Mouse (Mus musculus) retina, embryonic 14.5 days (tissue): ENCODE data around the gene Gm10309.

Source experiments
- DNase-seq: peaks from one replicate; pipeline ENCODE4 v3.0.0-alpha.2; 2015; ENCODE audit warnings: low spot score

Gene Gm10309

DNA sequence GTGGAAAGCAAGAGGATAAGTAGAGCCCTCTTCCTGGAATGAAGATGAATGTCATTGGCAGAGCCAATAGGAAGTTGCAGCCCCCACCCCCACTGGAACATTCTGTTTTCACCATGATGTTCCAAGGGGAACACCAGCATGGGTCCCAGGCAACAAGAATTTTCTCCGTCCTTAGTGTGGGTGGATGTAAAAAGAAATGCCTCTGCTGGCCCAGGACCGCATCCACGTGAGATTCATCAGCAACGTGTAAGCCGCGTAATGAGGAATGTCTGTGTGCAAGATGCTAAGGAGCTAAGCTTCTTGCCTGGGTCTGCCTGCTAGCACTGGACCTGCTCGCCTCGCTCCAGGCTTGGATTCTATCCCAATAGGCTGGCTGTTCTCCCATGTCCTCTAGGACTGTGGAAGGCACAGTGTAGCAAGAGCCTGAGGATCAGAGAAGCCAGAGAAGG is at the start of gene Gm10309:
Gm10309 (minus strand) TSS at position 50 of the 449 bp plus-strand sequence.
- DNase-seq = no peak

DNA sequence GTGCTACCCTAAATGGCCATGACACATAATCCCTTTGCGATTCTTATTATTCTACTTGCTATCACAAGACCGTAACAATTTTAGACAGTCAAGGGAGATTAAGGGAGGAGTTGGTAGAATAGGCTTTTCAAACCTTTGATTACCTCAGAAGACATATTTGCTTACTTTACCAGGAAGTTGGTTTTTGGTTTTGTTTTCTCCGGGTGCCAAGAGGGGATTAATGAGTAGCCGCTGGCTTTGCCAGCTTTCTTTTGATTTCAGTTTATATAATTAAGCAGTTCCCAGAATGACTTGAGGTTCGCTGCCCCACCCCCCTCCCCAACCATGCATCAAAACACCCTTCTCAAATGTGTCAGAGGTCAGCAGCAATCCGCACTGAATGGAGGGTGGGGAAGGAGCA is 47.0 kb upstream of the Gm10309 start:
- no peak for DNase-seq

DNA sequence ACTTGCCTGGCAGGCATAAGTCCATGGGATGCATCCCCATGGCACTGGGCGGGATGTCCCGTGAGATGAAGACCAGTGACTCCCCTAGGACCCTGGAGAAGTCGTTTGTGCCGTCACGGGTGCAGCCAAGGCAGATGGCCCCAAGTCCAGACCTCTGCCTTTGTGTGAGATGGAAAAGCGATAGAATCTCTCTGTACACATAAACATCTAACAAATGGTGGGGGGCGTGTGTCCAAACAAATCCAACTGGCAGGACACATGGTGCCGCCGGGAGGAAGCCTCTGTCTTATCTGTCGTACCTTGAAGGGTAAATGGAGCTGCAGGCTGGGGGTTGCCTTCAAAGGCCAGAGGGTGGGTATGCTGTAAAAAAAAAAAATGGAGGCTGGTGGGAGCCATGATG is 46.5 kb upstream of the Gm10309 start:
- no peak for DNase-seq

DNA sequence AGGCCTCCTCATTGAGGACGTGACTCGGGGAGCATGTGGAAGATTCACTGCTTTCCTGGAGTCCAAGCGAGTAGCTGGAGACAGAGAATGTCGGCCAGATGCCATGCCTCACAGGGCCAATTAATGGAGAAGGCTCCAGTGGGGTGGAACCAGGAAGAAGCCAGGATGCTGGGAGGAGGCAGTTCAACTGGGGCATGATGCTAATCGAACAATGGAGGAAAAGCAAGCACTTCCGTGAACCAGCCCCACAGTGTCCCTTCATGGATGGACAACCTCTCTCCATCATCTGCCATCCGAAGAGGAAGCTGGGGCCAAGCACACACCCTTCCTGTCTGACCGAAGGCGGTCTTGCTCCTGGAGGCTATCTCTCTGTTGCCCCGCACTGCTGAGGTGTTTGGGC is 44.1 kb upstream of the Gm10309 start:
- no peak for DNase-seq

DNA sequence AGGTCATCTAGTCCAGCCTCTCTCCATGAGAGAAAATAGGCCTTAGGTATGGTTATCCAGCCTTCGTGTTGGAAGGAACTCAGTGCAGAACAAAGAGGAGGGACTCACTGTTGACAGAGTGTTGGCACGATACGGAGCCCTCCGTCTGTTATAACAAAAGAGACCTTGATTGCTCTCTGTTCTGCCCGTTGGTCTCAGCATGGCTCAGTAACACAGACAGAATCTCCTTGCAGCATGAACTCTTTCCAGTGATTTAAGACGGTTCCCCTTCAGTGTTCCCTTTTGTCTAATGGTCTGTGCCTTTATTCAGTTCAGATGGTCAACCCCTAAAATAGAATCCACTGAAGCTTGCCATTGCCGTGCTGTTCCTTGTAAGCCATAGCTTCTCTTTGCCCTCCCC is 41.5 kb upstream of the Gm10309 start:
- DNase-seq = no peak

DNA sequence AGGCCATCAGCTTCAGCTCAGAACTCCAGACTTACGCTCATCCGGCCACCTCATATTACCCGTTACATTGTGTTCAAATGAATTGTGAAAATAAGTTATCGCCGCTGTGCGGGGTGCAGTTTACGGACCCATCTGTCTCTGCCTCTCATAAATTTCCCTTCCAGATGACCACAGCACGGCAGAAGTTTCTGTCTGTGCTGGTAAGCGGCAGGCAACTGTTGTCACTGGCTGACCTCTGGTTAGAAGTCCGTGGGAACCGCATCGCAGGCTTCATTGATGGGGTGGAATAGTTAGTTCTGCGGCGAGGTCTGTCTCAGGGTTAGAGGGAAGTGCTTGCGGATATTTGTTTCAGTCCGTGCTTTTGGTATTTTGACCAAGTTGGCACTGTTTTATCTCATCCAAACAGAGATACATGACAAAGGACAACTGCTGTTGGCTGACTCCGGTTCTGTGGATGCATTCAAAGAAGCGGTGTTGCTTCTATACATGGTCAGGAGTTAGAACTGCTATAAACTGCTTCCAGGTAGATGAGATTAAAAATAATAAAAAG is 34.9 kb upstream of the Gm10309 start:
- DNase-seq = no peak

DNA sequence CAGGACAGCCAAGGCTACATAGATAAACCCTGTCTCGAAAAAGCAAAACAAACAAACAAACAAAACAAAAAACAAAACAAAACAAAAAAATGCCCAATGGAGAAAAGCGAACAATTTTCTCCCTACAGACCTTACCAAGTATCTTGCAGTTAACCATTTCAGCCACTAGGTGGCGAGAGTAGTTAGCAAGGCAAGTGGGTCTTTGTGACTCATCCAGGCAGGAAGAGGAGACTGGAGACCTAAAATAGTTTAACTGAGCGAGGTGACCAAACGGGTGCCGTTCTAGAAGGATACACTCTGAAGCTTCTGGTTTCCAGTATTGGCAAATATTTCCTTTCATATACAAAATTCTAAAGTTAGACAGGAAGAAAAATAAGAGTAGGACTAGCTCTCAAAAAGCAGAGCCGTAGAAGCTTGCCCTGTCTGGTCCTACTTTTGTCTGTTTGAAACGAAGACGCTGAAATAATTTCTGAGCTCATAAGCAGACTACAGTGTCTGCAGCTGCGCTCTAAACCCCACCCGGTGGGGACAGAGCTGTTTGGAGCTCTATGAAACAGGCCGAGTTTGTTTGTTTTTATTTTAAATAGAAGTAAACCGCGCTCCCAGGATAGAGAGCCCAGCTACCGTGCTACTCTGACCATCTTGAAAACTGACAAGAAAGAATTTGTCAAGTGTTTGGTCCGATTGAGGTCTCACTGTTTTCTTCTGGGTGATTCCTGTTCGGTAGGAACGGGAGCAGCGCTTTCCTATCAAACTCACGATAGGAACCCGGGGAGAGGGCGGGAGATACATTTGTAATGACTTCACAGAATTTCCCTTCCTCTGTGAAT is 31.0 kb upstream of the Gm10309 start:
- DNase-seq = peak; percentile 91

DNA sequence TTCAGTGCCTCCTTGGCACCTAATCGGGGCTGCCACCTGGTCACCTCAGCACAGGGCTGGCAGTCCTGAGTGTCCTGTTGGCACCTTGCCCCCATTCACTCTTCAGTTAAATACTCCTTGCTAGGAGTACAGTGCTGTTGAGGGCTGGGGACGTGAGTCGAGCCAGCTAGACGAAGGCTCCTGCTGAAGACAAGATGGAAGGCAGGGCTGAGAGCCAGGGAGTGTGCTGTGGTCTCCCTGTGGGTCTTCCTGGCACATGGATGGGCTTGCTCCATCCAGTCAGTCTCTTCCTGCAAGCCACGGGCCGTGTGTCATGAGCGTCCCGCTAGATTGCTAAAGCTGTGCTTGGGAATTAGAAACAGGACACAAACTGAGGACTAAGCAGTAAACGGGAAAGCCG is 30.1 kb upstream of the Gm10309 start:
- DNase-seq = no peak

DNA sequence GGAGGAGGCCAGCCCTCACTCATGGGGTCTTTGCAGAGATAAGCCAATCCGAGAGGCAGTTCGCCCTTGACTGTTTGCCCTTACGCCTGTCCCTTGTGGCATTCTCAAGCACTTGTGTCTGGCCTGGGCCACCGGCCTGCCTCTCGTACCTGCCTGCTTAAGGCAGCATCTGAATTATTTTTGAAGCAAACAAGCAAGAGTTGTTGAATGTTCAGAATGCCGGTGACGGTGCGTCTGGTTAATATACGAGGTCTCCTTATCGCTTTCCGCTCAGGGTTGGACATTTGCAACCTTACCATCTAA is 28.5 kb upstream of the Gm10309 start:
- no peak for DNase-seq

DNA sequence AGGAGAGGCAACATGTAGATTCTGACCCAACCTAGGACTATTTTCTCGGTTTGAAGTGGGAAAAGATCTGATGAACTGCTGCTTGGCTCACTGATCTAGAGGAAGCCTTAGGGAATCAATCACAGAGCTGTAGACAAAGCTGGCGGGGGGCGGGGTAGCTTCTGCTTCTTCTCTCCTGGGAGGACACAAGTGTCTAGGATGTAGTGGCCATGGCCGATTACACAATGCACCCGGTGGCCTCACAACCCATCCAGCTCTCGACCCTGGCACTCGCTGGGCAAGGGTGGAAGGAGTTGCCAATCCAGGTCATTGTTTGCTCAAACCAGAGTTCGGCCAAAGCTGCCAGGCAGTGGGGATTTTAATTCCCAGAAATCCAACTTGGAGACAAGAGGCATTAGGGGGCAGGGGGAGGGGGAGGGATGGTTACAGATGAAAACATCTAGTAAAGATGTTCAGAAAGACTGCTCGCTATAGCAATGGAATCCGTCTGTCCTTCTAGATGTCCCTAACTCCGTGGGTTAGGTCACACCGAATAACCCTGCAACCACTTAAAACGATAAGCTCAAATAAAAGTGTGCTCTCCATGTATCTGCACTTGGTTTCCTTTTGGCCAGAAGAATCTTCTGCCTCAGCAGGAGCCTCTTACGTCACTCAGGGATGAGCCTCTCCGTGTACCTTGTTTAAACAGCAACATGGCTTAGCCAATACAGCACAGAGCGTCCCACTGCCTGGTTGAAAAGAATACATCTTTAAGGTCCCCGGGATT is 27.9 kb upstream of the Gm10309 start:
- no peak for DNase-seq

DNA sequence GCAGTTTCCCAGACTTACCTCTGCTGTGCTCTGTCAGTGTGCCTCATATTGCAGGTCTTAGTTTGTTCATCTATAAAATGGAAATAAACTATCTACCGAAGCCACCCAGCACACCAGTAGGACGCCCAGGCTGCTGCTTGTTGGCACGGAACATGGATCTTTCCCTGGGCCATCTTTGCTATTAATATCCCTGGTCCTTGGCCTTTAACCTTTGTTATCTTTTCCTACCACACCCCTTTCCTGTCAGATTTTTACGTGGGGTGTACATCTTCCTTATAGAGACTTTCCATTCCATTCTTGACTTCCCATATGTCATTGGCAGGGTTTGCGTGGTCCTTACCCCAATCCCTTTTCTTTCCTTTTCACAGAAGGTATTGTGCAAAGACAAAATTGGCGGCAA is 26.2 kb upstream of the Gm10309 start:
- no peak for DNase-seq

DNA sequence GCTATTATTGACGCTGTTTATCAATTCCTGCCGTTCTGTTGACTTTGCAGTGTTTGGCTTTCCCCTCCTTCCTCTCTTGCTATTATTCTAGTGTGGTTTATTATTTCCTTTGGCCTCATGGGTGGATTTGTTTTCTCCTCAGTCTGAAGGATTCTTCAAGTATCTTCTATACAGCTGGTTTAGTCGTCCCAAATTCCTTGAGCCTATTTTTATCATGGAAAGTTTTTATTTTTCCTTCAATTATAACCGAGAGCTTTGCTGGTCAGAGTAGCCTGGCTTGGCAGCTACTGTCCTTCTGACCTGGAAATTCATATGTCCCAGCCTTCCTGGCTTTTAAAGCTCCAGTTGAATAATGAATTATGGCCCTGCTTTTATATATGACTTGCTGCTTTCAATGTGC is 24.4 kb upstream of the Gm10309 start:
- no peak for DNase-seq

DNA sequence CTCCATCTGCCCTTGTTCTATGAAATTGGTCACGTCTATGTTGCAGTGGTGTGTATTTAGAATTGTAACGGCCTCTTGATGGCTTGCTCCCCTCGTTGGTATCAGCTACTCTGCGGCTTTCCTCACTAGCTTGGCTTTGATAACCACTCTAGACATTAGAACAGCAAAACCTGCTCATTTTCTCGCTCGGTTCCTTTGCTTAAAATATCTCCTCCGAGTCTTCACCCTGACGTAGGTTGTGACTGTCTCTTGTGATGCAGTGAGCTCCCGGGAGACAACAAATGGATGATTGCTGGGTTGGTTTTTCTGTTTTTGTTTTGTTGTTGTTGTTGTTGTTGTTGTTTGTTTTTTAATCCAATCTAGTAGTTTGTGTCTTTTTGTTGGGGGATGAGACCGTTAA is 24.0 kb upstream of the Gm10309 start:
- no peak for DNase-seq

DNA sequence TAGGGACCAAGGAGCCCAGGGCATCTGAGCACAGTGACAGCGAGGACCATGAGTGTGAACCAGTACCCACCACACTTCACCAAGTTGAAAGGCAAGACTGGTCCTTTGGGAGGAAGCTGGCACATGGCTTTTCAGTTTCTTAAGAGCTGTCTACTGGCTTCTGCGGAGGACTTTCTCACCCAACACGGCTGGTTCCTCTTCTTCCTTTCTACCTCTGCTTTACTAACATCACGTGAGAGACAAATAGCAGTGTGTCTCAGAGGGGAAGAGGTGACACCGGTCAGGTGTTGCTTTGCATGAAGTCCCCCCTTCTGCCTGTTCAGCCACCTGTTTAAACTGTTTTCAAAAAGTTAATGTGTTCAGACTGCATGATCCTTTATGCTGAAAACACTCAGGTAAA is 22.3 kb upstream of the Gm10309 start:
- no peak for DNase-seq

DNA sequence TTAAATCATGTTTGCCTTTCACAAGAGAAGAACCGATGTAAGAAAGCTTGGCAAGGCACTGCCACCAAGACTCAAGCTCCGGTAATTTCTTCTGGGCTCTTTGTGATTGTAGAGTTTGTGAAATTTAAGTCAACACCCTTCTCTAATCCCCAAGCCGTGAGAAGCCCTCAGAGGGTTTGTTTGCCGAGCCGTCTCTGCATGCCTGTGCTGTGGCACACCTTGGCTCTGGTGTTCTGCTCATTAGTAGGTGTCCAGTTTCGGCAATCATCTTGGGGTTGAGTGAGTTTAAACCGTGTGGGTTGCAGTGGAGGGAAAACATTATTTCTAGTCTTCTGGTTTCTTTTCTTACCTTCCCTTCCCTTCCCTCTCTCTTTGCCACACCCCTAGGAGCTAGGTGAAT is 21.0 kb upstream of the Gm10309 start:
- DNase-seq = no peak

DNA sequence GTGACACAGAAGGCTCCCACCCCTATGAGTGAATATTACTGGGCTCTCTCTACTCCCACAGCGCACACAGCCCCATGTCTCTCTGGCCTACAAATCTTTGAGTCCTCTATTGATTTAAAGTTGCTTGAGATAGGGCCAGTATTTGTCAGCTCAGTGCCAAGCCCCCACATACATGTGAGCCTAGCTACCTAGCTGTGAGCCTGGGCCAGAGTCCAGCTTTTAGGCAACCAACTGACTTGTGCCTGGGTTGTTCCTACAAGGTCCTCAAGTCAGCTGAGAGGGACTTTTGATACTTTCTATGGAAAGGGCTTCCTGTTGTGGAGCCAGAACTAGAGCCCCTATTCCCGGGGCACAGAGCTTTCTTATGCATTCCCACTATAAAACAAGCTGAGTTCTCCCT is 20.0 kb upstream of the Gm10309 start:
- DNase-seq = no peak

DNA sequence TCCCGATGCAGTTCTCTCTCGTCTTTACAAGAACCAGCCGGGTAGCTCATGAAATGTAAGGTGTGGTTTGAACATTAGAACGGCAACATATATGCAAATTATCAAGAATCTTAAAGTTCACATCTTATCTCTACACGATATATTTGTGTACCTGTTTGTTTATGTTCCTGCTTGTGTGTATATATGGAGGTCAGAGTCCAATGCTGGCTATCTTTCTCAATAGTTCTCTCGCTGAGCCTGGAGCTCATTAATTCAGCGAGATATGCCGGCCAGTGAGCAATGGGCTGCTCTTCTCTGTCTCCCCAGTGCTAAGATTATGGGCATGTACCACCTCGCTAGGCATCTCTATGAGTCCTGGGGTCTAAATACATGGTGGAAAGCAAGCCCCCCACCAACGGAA is 18.8 kb upstream of the Gm10309 start:
- DNase-seq = no peak

DNA sequence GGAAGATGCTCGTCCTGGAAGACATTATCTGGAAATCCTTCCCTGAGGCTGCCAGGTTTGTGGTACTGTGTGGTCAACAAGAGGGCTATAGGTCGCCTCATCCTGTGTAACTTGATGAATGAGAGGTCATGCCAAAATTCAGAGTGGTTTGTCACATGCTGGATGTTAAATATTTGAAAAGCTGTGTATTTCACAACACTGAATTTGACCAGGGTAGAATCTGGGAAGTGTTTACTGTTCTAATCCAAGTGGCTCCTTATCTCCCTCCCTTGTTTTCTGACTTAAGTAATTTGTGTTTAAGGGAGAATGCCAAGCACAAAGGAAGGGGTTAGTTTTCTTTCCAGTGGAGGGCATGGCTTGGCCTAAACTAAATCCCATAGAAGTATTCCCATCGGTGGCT is 18.3 kb upstream of the Gm10309 start:
- no peak for DNase-seq

DNA sequence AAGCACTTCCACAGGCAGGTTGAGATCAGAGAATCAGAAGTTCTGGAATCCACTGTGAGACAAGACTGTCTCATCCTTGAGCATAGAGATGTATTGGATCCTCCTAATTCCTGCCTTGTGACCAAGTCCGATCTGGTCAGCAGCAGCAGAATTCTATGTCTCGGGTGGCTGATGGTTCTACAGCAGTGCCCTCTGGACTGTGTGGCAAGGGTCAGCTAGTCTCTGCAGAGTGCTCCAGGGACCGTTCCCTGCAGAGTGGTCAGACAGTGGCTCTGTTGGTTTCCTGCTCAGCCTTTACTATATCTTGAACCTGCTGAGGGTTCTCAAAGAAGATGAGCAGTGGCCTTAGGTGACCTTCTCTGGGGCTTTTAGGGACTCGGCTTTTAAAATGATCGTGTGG is 17.6 kb upstream of the Gm10309 start:
- DNase-seq = no peak

DNA sequence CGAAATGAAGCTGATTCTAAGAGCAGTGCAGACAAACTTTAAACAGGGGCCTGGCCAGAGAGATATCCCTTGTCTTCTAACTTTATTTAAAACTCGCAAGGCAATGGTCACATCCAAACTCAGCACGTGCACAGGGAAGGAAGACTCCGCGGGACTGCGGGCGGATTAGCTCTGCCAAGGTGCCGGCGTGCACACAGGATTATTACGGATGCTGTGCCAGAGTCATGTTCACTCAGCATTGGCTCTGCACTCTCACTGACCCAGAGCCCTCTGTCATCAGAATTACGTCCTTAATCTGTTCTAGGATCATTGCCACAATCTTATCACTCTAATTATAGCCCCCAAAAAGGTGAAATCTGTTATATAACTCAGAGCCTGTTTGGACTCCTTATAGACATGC is 16.2 kb upstream of the Gm10309 start:
- DNase-seq = no peak

DNA sequence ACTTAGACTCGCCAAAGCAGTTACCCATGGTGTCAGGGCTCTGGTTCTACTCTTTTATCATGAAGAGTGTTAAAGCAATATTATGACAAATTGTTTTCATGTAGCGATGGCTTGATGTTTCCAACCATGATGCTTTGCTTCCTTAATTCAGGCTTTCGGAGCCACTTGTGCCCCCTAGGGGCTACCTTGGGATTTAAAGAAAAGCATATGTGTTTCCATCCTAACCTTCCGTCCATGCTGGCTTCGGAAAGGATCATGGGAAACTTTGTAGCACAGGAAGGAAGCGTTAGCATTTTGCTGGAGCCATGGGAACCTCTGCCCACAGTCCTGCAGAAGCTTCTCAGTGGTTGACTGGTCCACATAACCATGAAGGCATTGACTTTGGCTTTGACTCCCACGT is 13.6 kb upstream of the Gm10309 start:
- DNase-seq = no peak

DNA sequence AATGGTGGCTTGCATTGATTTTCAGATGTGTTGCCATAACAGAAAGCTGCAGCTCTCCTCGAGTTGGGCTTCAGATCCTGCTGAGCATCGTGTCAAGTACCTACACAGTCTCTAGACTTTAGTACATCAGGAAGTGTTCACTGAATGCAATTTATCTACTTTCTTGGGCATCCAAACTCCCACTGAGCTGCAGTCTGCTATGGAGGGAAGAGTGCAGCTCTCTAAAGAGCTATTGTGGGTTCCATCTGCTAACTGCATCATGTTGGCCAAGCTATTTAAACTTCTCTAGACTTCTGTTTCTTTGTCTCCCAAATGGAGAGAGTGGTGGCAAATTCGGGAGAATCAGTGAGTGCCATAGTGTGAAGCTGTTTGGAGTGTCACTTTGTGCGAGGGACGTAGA is 11.6 kb upstream of the Gm10309 start:
- no peak for DNase-seq

DNA sequence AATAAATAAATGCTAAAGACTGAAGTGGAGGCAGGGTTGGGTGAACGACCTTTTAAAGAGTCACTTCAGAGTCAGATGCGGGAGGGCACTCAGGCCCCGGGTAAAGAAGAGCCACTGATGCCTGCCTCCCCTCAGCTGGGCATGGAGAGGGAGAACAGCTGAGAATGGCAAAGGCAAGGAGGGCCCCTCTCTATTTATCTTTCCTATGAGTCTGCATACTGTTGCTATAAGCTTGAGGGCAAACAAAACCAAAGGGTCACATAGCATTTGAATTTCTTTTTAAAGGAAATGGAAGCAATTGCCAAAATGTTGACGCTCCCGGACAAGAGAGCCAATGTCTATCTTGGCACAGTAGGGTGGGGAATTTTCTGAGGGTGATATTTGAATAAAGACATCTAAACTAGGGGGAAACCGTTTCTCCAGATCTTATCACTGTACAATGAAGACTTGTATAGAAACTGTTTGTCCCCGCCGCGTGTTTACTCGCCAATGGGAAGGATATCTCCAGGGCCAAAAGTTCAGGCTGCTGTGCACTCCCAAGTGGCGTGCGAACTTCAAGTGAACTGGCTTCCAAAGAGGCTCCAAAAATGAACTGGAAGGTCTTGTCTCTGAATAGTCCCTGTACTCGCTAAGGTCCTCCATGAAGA is 10.1 kb upstream of the Gm10309 start:
- DNase-seq = no peak
